Mouse (Mus musculus): ENCODE measurements around the gene Mier2. TPM values are rescaled to one million over a fixed set of nuclear protein-coding genes. Genes with fewer than 3 reads are reported as not detected.

Gene Mier2
- polyA plus RNA-seq, 1 experiment from 2014 or later: 37.8 TPM

DNA sequence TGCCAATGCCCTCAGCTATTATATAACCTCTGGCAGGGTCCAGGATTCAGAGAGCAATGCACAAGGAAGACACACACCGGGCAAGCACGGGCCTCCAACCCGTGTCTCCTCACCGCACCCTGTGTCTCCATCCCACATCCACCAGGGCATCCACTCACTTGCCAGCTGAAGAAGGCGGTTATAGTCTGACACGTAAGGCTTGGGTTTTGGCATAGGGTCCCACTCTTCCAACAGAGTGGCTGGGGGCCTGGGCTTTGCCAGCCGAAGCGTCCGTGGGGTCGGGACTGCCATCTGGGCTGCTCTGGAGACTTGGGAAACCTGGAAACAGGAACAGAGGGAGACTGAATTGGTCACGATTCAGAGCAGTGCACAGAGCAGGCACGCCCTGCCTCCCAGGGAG is 24.8 kb upstream of the Mier2 start:
- ATAC-seq (ENCODE audit: low FRiP score) (no peak), DNase-seq (ENCODE audit: low spot score) (no peak)
- no peaks in the 10 kb centered on the region for H3K36me3 ChIP-seq (ENCODE audit: control insufficient read depth, insufficient read depth, low read length)
- no peak overlapping the region for H3K4me2 ChIP-seq (replicated peaks; ENCODE audit: low read depth, low read length)
- H3K9ac ChIP-seq (ENCODE audit: low read depth, low read length): no peak overlapping the region
- H3K27ac ChIP-seq (ENCODE audit: low read depth, low read length): no peak overlapping the region
- 85% methylated on average over 12 of the region's 12 CpGs for WGBS
- H3K4me3 ChIP-seq (ENCODE audit: low read depth, low read length): no peak overlapping the region
- no peaks in the 10 kb centered on the region for H3K4me1 ChIP-seq (replicated peaks; ENCODE audit: control insufficient read depth, insufficient read depth, low read length)
- no peaks in the 10 kb centered on the region for H3K9me3 ChIP-seq (ENCODE audit: control insufficient read depth, low read length)
- H3K27me3 ChIP-seq (ENCODE audit: control insufficient read depth, insufficient read depth, low read length): 0 out of 2 replicates have a peak, but pooled peaks cover 2% of the 10 kb centered on the region

DNA sequence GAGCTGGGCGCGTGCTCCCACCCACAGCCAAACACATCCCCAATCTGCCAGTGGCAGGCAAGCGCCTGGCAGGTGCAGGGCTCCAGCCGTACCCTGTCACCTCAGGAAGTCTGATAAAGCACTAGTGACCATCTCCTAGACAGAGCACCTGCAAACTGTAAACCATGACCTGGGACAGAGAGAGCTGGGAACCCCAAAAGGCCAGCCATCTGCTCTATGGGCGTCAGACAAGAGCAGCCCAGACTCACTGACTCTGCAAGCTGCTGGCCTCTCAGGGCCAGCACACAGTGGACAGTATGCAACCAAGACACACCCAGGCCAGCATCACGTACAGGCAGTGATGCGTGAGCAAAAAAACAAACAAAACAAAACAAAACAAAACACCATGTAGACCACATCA is 23.9 kb upstream of the Mier2 start:
- WGBS: 71% methylated on average over 7 of the region's 7 CpGs
- no peak overlapping the region for H3K9ac ChIP-seq (ENCODE audit: low read depth, low read length)
- DNase-seq (ENCODE audit: low spot score): no peak
- no peak overlapping the region for H3K4me2 ChIP-seq (replicated peaks; ENCODE audit: low read depth, low read length)
- no peak overlapping the region for H3K4me3 ChIP-seq (ENCODE audit: low read depth, low read length)
- H3K27ac ChIP-seq (ENCODE audit: low read depth, low read length): no peak overlapping the region
- 0 out of 2 replicates have a peak, but pooled peaks cover 2% of the 10 kb centered on the region for H3K27me3 ChIP-seq (ENCODE audit: control insufficient read depth, insufficient read depth, low read length)
- H3K9me3 ChIP-seq (ENCODE audit: control insufficient read depth, low read length): no peaks in the 10 kb centered on the region
- 0 out of 2 replicates have a peak, but pooled peaks have one; percentile 28 for ATAC-seq (ENCODE audit: low FRiP score)
- no peaks in the 10 kb centered on the region for H3K36me3 ChIP-seq (ENCODE audit: control insufficient read depth, insufficient read depth, low read length)
- H3K4me1 ChIP-seq (replicated peaks; ENCODE audit: control insufficient read depth, insufficient read depth, low read length): no peaks in the 10 kb centered on the region

DNA sequence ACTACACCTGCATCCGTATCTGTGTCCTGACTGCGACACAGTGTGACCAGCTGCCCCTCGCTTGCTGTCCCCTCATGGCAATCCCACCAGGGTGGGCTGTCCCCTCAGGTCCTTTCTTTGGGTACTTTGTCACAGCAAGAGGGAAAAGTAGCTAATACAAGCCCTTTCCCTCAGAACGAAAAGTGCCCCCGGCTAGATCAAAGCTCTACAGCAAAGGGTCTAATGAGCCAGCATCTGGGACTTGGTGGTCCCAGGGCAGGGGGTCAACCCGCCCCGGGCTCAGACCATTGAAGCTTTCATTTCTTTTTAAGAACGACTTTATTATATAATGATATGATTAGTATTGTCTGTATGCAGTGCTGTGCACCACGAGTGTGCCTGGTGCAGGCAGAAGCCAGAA is 23.3 kb upstream of the Mier2 start:
- Histone ChIP-seq H3K27me3 (ENCODE audit: control insufficient read depth, insufficient read depth, low read length) (0 out of 2 replicates have a peak, but pooled peaks cover 2% of the 10 kb centered on the region), H3K27ac (ENCODE audit: low read depth, low read length) (no peak overlapping the region), H3K36me3 (ENCODE audit: control insufficient read depth, insufficient read depth, low read length) (no peaks in the 10 kb centered on the region), H3K9me3 (ENCODE audit: control insufficient read depth, low read length) (no peaks in the 10 kb centered on the region), H3K9ac (ENCODE audit: low read depth, low read length) (no peak overlapping the region), H3K4me2 (replicated peaks; ENCODE audit: low read depth, low read length) (no peak overlapping the region), H3K4me1 (replicated peaks; ENCODE audit: control insufficient read depth, insufficient read depth, low read length) (no peaks in the 10 kb centered on the region), H3K4me3 (ENCODE audit: low read depth, low read length) (no peak overlapping the region)
- 0 out of 2 replicates have a peak, but pooled peaks have one; percentile 13 for ATAC-seq (ENCODE audit: low FRiP score)
- 60% methylated on average over 9 of the region's 9 CpGs for WGBS
- peak; percentile 14 for DNase-seq (ENCODE audit: low spot score)

DNA sequence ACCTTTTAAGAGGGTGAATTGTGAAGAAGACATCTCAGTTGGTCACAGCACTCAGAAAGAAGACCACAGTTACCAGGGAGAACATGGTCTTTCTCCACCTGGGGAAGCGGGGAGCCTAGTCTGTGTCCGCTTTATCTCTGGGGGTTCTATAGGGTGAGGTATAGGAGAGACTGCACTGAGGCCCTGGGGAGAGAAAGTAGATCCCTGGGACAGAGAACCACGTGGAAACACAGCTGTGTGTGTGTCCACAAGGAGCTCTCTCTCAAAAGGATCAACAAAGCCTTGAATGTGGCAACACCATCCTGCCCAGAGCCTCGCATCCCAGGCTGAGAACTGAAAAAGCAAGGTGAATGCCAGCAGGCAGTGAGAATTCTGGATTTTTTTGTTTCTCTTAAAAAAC is 22.4 kb upstream of the Mier2 start:
- ATAC-seq (ENCODE audit: low FRiP score) (no peak), DNase-seq (ENCODE audit: low spot score) (no peak)
- WGBS: 74% methylated on average over 4 of the region's 4 CpGs

DNA sequence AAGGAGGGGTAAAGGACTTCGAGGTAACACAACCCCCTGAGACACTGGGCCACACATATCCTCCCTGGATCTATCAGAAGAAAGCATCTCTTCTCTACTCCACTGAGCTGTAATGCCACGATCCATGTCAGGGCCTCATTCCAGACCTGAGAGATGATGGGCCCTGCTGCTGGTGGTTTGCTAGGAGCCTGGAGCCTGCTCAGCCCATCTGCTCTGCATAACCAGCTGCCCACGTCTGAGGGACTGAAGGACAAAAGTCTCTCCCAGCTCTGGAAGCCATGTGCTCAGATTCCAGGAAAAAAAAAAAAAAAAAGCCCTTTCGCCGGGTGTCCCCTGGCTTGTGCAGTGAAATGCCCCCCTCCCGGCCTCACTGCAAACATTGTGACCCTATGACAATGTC is 20.8 kb upstream of the Mier2 start:
- no peaks in the 10 kb centered on the region for H3K36me3 ChIP-seq (ENCODE audit: control insufficient read depth, insufficient read depth, low read length)
- ATAC-seq (ENCODE audit: low FRiP score): no peak
- DNase-seq (ENCODE audit: low spot score): no peak
- H3K4me2 ChIP-seq (replicated peaks; ENCODE audit: low read depth, low read length): no peak overlapping the region
- 77% methylated on average over 6 of the region's 6 CpGs for whole genome bisulfite sequencing
- no peak overlapping the region for H3K27ac ChIP-seq (ENCODE audit: low read depth, low read length)
- H3K27me3 ChIP-seq (ENCODE audit: control insufficient read depth, insufficient read depth, low read length): 0 out of 2 replicates have a peak, but pooled peaks cover 2% of the 10 kb centered on the region
- no peak overlapping the region for H3K4me3 ChIP-seq (ENCODE audit: low read depth, low read length)
- no peaks in the 10 kb centered on the region for H3K9me3 ChIP-seq (ENCODE audit: control insufficient read depth, low read length)
- no peaks in the 10 kb centered on the region for H3K4me1 ChIP-seq (replicated peaks; ENCODE audit: control insufficient read depth, insufficient read depth, low read length)
- no peak overlapping the region for H3K9ac ChIP-seq (ENCODE audit: low read depth, low read length)

More for the DNA sequence above, 22.4 kb upstream of the Mier2 start:
- Histone ChIP-seq H3K4me3 (ENCODE audit: low read depth, low read length) (no peak overlapping the region), H3K4me2 (replicated peaks; ENCODE audit: low read depth, low read length) (no peak overlapping the region), H3K9ac (ENCODE audit: low read depth, low read length) (no peak overlapping the region), H3K9me3 (ENCODE audit: control insufficient read depth, low read length) (no peaks in the 10 kb centered on the region), H3K4me1 (replicated peaks; ENCODE audit: control insufficient read depth, insufficient read depth, low read length) (no peaks in the 10 kb centered on the region), H3K27ac (ENCODE audit: low read depth, low read length) (no peak overlapping the region), H3K27me3 (ENCODE audit: control insufficient read depth, insufficient read depth, low read length) (0 out of 2 replicates have a peak, but pooled peaks cover 2% of the 10 kb centered on the region), H3K36me3 (ENCODE audit: control insufficient read depth, insufficient read depth, low read length) (no peaks in the 10 kb centered on the region)

DNA sequence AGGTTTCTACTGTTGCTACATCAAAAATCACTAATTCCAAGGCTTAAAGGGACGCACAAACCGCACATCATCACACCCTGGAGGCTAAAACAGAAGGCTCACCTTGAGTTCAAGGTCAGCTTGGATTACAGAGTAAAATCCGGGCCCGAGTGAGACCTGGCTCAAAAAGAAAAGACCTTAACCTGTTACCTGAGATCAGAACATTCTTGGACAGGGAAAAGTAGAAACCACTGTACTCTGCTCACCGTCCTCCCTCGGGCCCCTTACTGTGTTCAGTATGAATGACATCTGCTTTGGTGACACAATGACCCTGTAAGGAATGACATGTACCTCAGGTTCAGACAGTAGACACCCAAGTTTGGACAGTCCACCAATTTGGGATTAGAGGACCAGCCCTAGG is 19.8 kb upstream of the Mier2 start:
- WGBS: 92% methylated on average over 6 of the region's 6 CpGs
- no peaks in the 10 kb centered on the region for H3K9me3 ChIP-seq (ENCODE audit: control insufficient read depth, low read length)
- H3K4me1 ChIP-seq (replicated peaks; ENCODE audit: control insufficient read depth, insufficient read depth, low read length): no peaks in the 10 kb centered on the region
- H3K4me3 ChIP-seq (ENCODE audit: low read depth, low read length): no peak overlapping the region
- no peak for DNase-seq (ENCODE audit: low spot score)
- H3K27ac ChIP-seq (ENCODE audit: low read depth, low read length): no peak overlapping the region
- H3K4me2 ChIP-seq (replicated peaks; ENCODE audit: low read depth, low read length): no peak overlapping the region
- no peak for ATAC-seq (ENCODE audit: low FRiP score)
- H3K27me3 ChIP-seq (ENCODE audit: control insufficient read depth, insufficient read depth, low read length): no peaks in the 10 kb centered on the region
- no peaks in the 10 kb centered on the region for H3K36me3 ChIP-seq (ENCODE audit: control insufficient read depth, insufficient read depth, low read length)
- no peak overlapping the region for H3K9ac ChIP-seq (ENCODE audit: low read depth, low read length)

DNA sequence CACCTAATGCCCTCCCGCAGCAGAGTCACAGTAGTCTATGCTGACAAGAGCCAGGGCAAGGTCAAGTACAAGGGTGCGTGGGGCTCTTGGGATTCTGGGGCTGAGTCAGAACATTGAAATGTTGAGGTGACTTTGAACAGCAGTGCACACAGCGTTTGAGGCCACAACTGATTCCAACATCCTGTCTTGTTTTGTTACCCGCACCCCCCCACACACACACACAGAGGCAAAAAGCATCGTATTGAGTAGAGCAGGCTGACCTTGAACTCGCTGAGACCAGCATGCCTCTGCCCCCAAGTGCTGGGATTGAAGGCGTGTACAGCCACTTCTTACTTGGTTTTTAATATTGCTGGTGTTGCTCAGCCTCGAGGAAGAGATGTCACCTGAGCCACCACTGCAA is 19.4 kb upstream of the Mier2 start:
- ATAC-seq (ENCODE audit: low FRiP score): no peak
- Histone ChIP-seq H3K4me1 (replicated peaks; ENCODE audit: control insufficient read depth, insufficient read depth, low read length) (no peaks in the 10 kb centered on the region), H3K9me3 (ENCODE audit: control insufficient read depth, low read length) (no peaks in the 10 kb centered on the region), H3K4me2 (replicated peaks; ENCODE audit: low read depth, low read length) (no peak overlapping the region), H3K9ac (ENCODE audit: low read depth, low read length) (no peak overlapping the region), H3K36me3 (ENCODE audit: control insufficient read depth, insufficient read depth, low read length) (no peaks in the 10 kb centered on the region), H3K27ac (ENCODE audit: low read depth, low read length) (no peak overlapping the region), H3K27me3 (ENCODE audit: control insufficient read depth, insufficient read depth, low read length) (no peaks in the 10 kb centered on the region), H3K4me3 (ENCODE audit: low read depth, low read length) (no peak overlapping the region)
- DNase-seq (ENCODE audit: low spot score): no peak
- 83% methylated on average over 8 of the region's 8 CpGs for WGBS

DNA sequence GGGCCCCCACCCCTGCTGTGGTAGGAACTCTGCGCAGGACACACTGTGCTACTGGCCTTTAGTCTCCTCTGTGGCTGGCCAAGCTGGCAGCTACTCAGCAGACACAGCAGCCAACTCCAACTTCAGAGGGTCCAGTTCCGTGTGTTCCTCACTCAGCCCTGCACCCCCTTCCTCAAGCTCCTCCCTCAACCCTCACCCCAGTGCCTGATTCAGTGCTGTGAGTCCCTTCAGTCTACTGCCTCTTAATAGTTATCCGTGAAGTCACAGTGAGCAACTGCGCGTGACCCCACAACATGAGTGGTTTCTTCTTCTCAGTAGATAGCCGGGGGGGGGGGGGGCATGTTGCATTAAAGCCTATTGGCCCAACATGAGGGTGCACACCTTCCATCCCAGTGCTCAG is 18.6 kb upstream of the Mier2 start:
- no peaks in the 10 kb centered on the region for H3K9me3 ChIP-seq (ENCODE audit: control insufficient read depth, low read length)
- ATAC-seq (ENCODE audit: low FRiP score) (no peak), DNase-seq (ENCODE audit: low spot score) (no peak)
- H3K36me3 ChIP-seq (ENCODE audit: control insufficient read depth, insufficient read depth, low read length): no peaks in the 10 kb centered on the region
- H3K4me2 ChIP-seq (replicated peaks; ENCODE audit: low read depth, low read length): no peak overlapping the region
- 90% methylated on average over 6 of the region's 6 CpGs for WGBS
- H3K27ac ChIP-seq (ENCODE audit: low read depth, low read length): no peak overlapping the region
- no peak overlapping the region for H3K9ac ChIP-seq (ENCODE audit: low read depth, low read length)
- H3K4me3 ChIP-seq (ENCODE audit: low read depth, low read length): no peak overlapping the region
- H3K27me3 ChIP-seq (ENCODE audit: control insufficient read depth, insufficient read depth, low read length): no peaks in the 10 kb centered on the region
- H3K4me1 ChIP-seq (replicated peaks; ENCODE audit: control insufficient read depth, insufficient read depth, low read length): no peaks in the 10 kb centered on the region

DNA sequence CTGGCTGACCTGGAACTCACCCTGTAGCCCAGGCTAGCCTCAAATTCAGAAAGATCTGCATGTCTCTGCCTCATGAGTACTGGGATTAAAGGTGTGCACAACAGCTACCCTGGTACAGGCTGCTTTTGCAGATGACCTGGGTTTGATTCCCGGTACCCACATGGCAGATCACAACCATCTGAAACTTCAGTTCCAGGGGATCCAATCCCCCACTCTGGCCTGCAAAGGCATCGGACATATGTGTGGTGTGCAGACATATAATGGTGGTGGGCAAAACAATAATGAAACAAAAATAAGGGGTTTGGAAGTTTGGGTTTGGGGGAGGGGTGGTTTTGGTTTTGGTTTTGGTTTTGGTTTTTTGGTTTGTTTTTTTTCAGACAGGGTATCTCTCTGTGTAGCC is 16.3 kb upstream of the Mier2 start:
- 91% methylated on average over 2 of the region's 2 CpGs for WGBS
- Histone ChIP-seq H3K4me1 (replicated peaks; ENCODE audit: control insufficient read depth, insufficient read depth, low read length) (no peaks in the 10 kb centered on the region), H3K36me3 (ENCODE audit: control insufficient read depth, insufficient read depth, low read length) (no peaks in the 10 kb centered on the region), H3K4me3 (ENCODE audit: low read depth, low read length) (no peak overlapping the region), H3K9ac (ENCODE audit: low read depth, low read length) (no peak overlapping the region), H3K4me2 (replicated peaks; ENCODE audit: low read depth, low read length) (no peak overlapping the region), H3K27me3 (ENCODE audit: control insufficient read depth, insufficient read depth, low read length) (no peaks in the 10 kb centered on the region), H3K27ac (ENCODE audit: low read depth, low read length) (no peak overlapping the region), H3K9me3 (ENCODE audit: control insufficient read depth, low read length) (no peaks in the 10 kb centered on the region)
- ATAC-seq (ENCODE audit: low FRiP score) (no peak), DNase-seq (ENCODE audit: low spot score) (no peak)

All from hindbrain, embryonic 11.5 days (tissue).